Mouse (Mus musculus): ENCODE measurements at regions not wholly inside any gene's neighbourhood (a gene's known extent, or its start where the extent isn't known, plus 50 kb on each side); places are given as distances from the start of the nearest gene placed in this dataset.

- TF ChIP-seq POLR2A (IDR thresholded peaks at IDR 0.05; ENCODE audit: low read depth, low read length) (no peak), EP300 (IDR thresholded peaks at IDR 0.05; ENCODE audit: low read length) (no peak), BHLHE40 (IDR thresholded peaks at IDR 0.05; ENCODE audit: low read depth, low read length) (no peak), POLR2AphosphoS2 (IDR thresholded peaks at IDR 0.05; ENCODE audit: low read depth, low read length) (no peak), MAX (IDR thresholded peaks at IDR 0.05; ENCODE audit: low read length) (no peak), CTCF (conservative IDR thresholded peaks at IDR 0.05 in 1 of 2, IDR thresholded peaks at IDR 0.05 in 1 of 2; ENCODE audit: low read depth in 2 of 2, low read length in 2 of 2) (no peak), MAFK (IDR thresholded peaks at IDR 0.05; ENCODE audit: insufficient replicate concordance, low read length) (peak; percentile 93), JUND (conservative IDR thresholded peaks at IDR 0.05; ENCODE audit: low read depth, low read length) (no peak), ZKSCAN1 (IDR thresholded peaks at IDR 0.05; ENCODE audit: borderline replicate concordance, low read depth, low read length) (no peak)
Measured at GRCm38 (mm10) chr3:19457431-19457830, 171.0 kb downstream of the 1700064H15Rik start.
